Mouse (Mus musculus) hindlimb bud, embryonic 11.5 days (tissue): ENCODE measurements around the gene Crabp2.

Source experiments
- DNase-seq: peaks from one replicate; pipeline ENCODE4 v3.0.0-alpha.2; 2012; ENCODE audit warnings: low read depth, low spot score; ENCODE audit errors: extremely low spot score

Crabp2 gene

GRCm38 (mm10) chr3:87924996-87925395 lies 23.5 kb upstream of the Crabp2 start:
- DNase-seq = no peak

- DNase-seq = no peak
These were observed 21.0 kb upstream of the Crabp2 start for GRCm38 (mm10) chr3:87927452-87927851.

GRCm38 (mm10) chr3:87929341-87930077 lies 19.0 kb upstream of the Crabp2 start:
- DNase-seq = no peak

GRCm38 (mm10) chr3:87930078-87930795 lies 18.2 kb upstream of the Crabp2 start, which contains the start of the genes Isg20l2 and Rrnad1:
Gene Isg20l2 (plus strand): TSS chr3:87930314.
Gene Rrnad1 (minus strand): TSS chr3:87930717.
- DNase-seq = no peak

GRCm38 (mm10) chr3:87934026-87934425 lies 14.4 kb upstream of the Crabp2 start:
- no peak for DNase-seq

- DNase-seq = no peak
These were observed 14.0 kb upstream of the Crabp2 start for GRCm38 (mm10) chr3:87934501-87934900.

- no peak for DNase-seq
These were observed 13.3 kb upstream of the Crabp2 start for GRCm38 (mm10) chr3:87935201-87935600.

- no peak for DNase-seq
These were observed 12.7 kb upstream of the Crabp2 start for GRCm38 (mm10) chr3:87935776-87936175.

GRCm38 (mm10) chr3:87940611-87941010 lies 7.9 kb upstream of the Crabp2 start:
- DNase-seq = no peak

- DNase-seq = no peak
These were observed 6.0 kb upstream of the Crabp2 start for GRCm38 (mm10) chr3:87942471-87942870.

- DNase-seq = no peak
These were observed 4.9 kb upstream of the Crabp2 start for GRCm38 (mm10) chr3:87943586-87943985.

GRCm38 (mm10) chr3:87944838-87945600 lies 3.4 kb upstream of the Crabp2 start:
- DNase-seq = no peak

GRCm38 (mm10) chr3:87945781-87946540 lies 2.5 kb upstream of the Crabp2 start:
- no peak for DNase-seq

- DNase-seq = no peak
These were observed 2.0 kb upstream of the Crabp2 start for GRCm38 (mm10) chr3:87946541-87946860.

GRCm38 (mm10) chr3:87947056-87947810 lies 1.2 kb upstream of the Crabp2 start:
- DNase-seq = no peak

GRCm38 (mm10) chr3:87947811-87948199 lies 661 bp upstream of the Crabp2 start:
- DNase-seq = no peak

- no peak for DNase-seq
These were observed 944 bp downstream of the Crabp2 start for GRCm38 (mm10) chr3:87949266-87949954.

GRCm38 (mm10) chr3:87949955-87950515 lies 1.6 kb downstream of the Crabp2 start:
- no peak for DNase-seq

- DNase-seq = no peak
These were observed 3.5 kb downstream of the Crabp2 start for GRCm38 (mm10) chr3:87951946-87952345.
